Mouse (Mus musculus) heart, embryonic 12.5 days (tissue): ENCODE results near the gene Hlcs. TPM values are rescaled to one million over a fixed set of nuclear protein-coding genes. Genes with fewer than 3 reads are reported as not detected.

Source experiments
- ATAC-seq: fragments of 200-750 bp; cut with Nextera tagmentation; 2 replicates; pipeline ENCODE4 v1.8.0; 2017; ENCODE audit warnings: moderate TSS enrichment, moderate library complexity; ENCODE audit not compliant: insufficient number of reproducible peaks, low FRiP score
- H3K27ac ChIP-seq: fragments of 300-500 bp; sonication (generic); 2 replicates; pipeline ENCODE4 v1.5.1; 2016; ENCODE audit warnings: mild to moderate bottlenecking, moderate library complexity; ENCODE audit not compliant: poor library complexity, severe bottlenecking
- H3K27me3 ChIP-seq: fragments of 300-500 bp; sonication (generic); replicated peaks from 2 replicates; pipeline ENCODE4 v1.6.1; 2016; ENCODE audit warnings: mild to moderate bottlenecking, moderate library complexity
- H3K36me3 ChIP-seq: fragments of 300-500 bp; sonication (generic); 2 replicates; pipeline ENCODE4 v1.6.1; 2016; ENCODE audit warnings: mild to moderate bottlenecking, moderate library complexity
- H3K4me1 ChIP-seq: fragments of 300-500 bp; sonication (generic); replicated peaks from 2 replicates; pipeline ENCODE4 v1.6.1; 2016; ENCODE audit warnings: mild to moderate bottlenecking
- H3K4me2 ChIP-seq: fragments of 300-500 bp; sonication (generic); 2 replicates; pipeline ENCODE4 v1.6.1; 2016; ENCODE audit warnings: mild to moderate bottlenecking, moderate library complexity
- H3K4me3 ChIP-seq: fragments of 300-500 bp; sonication (generic); 2 replicates; pipeline ENCODE4 v1.5.1; 2016; ENCODE audit warnings: mild to moderate bottlenecking
- H3K9ac ChIP-seq: fragments of 300-500 bp; sonication (generic); 2 replicates; pipeline ENCODE4 v1.6.1; 2016; ENCODE audit warnings: mild to moderate bottlenecking, moderate library complexity
- H3K9me3 ChIP-seq: fragments of 300-500 bp; sonication (generic); replicated peaks from 2 replicates; pipeline ENCODE4 v1.6.1; 2016; ENCODE audit warnings: mild to moderate bottlenecking, moderate library complexity
- WGBS: fragments of 180-500 bp; shearing (Covaris S2); methylation state at CpG from one replicate; pipeline ENCODE4 v1.1.7; 2016; 5-methylcytosine and 5-hydroxymethylcytosine counted together
- microRNA-seq: library from miRNA; unstranded; fragments of <30 nt; microRNA quantifications from one replicate; pipeline ENCODE4, GENCODE M21; 2017
- polyA plus RNA-seq: library from polyadenylated mRNA; unstranded; fragments of >200 nt; fragmentation: Nextera tagmentation; extraction: Ambion mirVana; gene quantifications from 2 replicates; pipeline ENCODE4 v1.2.1, GENCODE M21; 2016

Gene Hlcs
- polyA plus RNA-seq, 1 experiment from 2014 or later = 11.0 TPM

- no peak overlapping the region for H3K4me2 ChIP-seq
- no peaks in the 10 kb centered on the region for H3K36me3 ChIP-seq
- WGBS = 3% methylated on average over 13 of the region's 13 CpGs
Measured at GRCm38 (mm10) chr16:94079856-94080555, 233.4 kb downstream of the Hlcs start.

GRCm38 (mm10) chr16:94079075-94079855, 234.1 kb downstream of the Hlcs start:
- H3K9ac ChIP-seq = no peak overlapping the region
- H3K36me3 ChIP-seq = no peaks in the 10 kb centered on the region
- H3K27ac ChIP-seq = no peak overlapping the region
- H3K4me2 ChIP-seq = no peak overlapping the region; the same call in 1 of the 2 replicates
- H3K27me3 ChIP-seq = peaks cover 87% of the 10 kb centered on the region
- H3K4me1 ChIP-seq = peaks cover 5% of the 10 kb centered on the region; the same call in 1 of the 2 replicates
- 2% methylated on average over 47 of the region's 47 CpGs for WGBS
- no peak for ATAC-seq
- H3K4me3 ChIP-seq = peak overlapping the region; percentile 1; the same call in 1 of the 2 replicates
- H3K9me3 ChIP-seq = no peaks in the 10 kb centered on the region

More at GRCm38 (mm10) chr16:94079856-94080555, 233.4 kb downstream of the Hlcs start:
- Histone ChIP-seq H3K4me3 (no peak overlapping the region), H3K27ac (no peak overlapping the region), H3K9ac (no peak overlapping the region), H3K27me3 (peaks cover 93% of the 10 kb centered on the region), H3K9me3 (no peaks in the 10 kb centered on the region), H3K4me1 (peaks cover 12% of the 10 kb centered on the region)
- no peak for ATAC-seq

Small RNA genes lying within 50 kb of the gene (microRNA-seq; reads per million reads assigned to microRNA genes)
- gene Gm23062 = not detected

Other genes with a start within 250 kb of the Hlcs start
- not detected in 2 replicates for gene Sim2, start 228.6 kb downstream of the Hlcs start, polyA plus RNA-seq
- gene Ripply3, start 14.8 kb upstream of the Hlcs start, polyA plus RNA-seq = 4.2 and 4.3 TPM in 2 replicates
- 212 and 237 TPM in 2 replicates for gene Ttc3, start 57.0 kb upstream of the Hlcs start, polyA plus RNA-seq
- 104 and 111 TPM in 2 replicates for gene Pigp, start 58.3 kb upstream of the Hlcs start, polyA plus RNA-seq
- gene Vps26c, start 213.3 kb upstream of the Hlcs start, polyA plus RNA-seq = 45.8 and 48.9 TPM in 2 replicates